8 mouse cellular contexts compared by ENCODE assay signal in the genomic region with DNA sequence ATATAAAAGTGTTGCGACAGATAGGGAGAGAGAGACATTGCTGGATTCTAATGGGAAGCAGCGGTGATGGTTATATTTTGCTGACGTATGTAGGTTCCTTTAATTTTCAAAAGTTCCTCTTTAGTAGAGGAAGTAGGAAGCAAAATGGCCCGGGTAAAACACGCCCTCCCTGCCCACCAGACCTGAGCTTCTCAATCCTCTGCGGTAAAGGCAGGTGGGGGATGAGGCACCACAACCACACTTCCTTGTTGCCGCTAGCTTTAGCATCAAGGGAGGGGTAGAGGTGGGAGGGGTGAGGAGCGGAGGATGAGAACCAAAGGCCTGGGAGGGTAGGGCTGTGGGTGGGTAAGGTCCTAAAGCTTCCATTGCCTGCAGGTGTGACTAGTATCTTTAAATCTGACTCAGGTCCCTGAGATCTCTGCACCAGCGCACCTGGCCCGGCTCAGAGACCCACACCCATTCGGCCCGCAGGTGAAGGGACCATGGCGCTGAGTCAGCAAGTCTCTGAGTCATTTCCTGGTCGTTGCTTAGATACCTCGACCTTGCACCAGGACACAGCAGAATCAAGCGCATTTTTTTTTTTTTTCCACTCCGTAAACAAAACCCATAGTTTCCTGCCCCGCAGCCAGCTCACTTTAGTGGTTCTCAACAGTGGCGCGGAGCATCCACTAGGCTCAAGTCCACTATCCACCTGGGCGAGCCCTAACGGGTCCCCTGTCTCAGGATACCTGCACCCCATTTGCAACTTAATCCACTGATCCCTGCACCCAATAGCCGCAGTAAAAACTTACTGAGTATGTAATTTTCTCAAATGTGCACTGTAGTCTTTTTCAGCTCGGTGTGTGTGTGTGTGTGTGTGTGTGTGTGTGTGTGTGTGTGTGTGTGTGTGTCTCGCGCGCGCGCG. TPM values are rescaled to one million over a fixed set of nuclear protein-coding genes. Genes with fewer than 3 reads are reported as not detected.
DNase-seq lines count a peak whose midpoint lies in the region; ATAC-seq lines count a peak whose summit lies in the region.

No protein-coding gene starts in this region.

- H3K9me3 ChIP-seq in kidney, embryonic 16.5 days (ENCODE audit: low read length), result no peaks in the 10 kb centered on the region

- H3K9ac ChIP-seq in kidney, embryonic 16.5 days (replicated peaks; ENCODE audit: low read length), result no peak overlapping the region

- DNase-seq in B cell, adult 2 months, result peak; percentile 92 to 95
- peak; percentile 73 for DNase-seq in ES-CJ7 (ENCODE audit: low read depth, low spot score)
- peak; percentile 23 for DNase-seq in heart, adult 8-10 months (ENCODE audit: low spot score)
- peak; percentile 66 for DNase-seq in lung, postnatal 14 days
- peak; percentile 35 for DNase-seq in testis, postnatal 14 days (ENCODE audit: low spot score)
- DNase-seq in cerebellum, adult 18-20 months, result no peak
- no peak for DNase-seq in cerebellum, adult 9-10 months

- H3K4me2 ChIP-seq in kidney, embryonic 16.5 days (replicated peaks; ENCODE audit: low read depth, low read length), result peak overlapping the region; percentile 36

- no peaks in the 10 kb centered on the region for H3K4me1 ChIP-seq in kidney, embryonic 16.5 days (ENCODE audit: insufficient read depth, low read length)

- H3K36me3 ChIP-seq in kidney, embryonic 16.5 days (ENCODE audit: insufficient read depth, low read length), result no peaks in the 10 kb centered on the region

- WGBS in kidney, embryonic 16.5 days, result 36% methylated on average over 30 of the region's 30 CpGs

- peak; percentile 88 for ATAC-seq in kidney, embryonic 16.5 days (ENCODE audit: low FRiP score, low TSS enrichment)

- H3K4me3 ChIP-seq in kidney, embryonic 16.5 days (ENCODE audit: low read length), result peak overlapping the region; percentile 7

- H3K27ac ChIP-seq in kidney, embryonic 16.5 days (ENCODE audit: low read length), result peak overlapping the region; percentile 72

- no peaks in the 10 kb centered on the region for H3K27me3 ChIP-seq in kidney, embryonic 16.5 days (ENCODE audit: insufficient read depth, low read length)

RNA-seq across cellular contexts. Expression of a gene that starts 14.1 kb away (rescaled TPM):
- 10 to 100 TPM; 59.3 to 66.7 (median 61.4) TPM for total RNA-seq in heart, adult 8-10 months (2022)
- polyA plus RNA-seq in kidney, embryonic 16.5 days (2015; fragmentation: Nextera tagmentation; extraction: Ambion mirVana), result 1,206 and 1,400 TPM in 2 replicates

RNA-seq across cellular contexts. Expression of a gene that starts 37.7 kb away (rescaled TPM):
- total RNA-seq in heart, adult 8-10 months (2022), result not detected
- polyA plus RNA-seq in kidney, embryonic 16.5 days (2015; fragmentation: Nextera tagmentation; extraction: Ambion mirVana), result 0.64 and 0.66 TPM in 2 replicates

RNA-seq across cellular contexts. Expression of a gene that starts 48.7 kb away (rescaled TPM):
- 10 to 100 TPM; 50.9 to 79.4 (median 56.8) TPM for total RNA-seq in heart, adult 8-10 months (2022)
- 487 TPM in 2 replicates for polyA plus RNA-seq in kidney, embryonic 16.5 days (2015; fragmentation: Nextera tagmentation; extraction: Ambion mirVana)

Comparison
In these comparisons a context has a peak if more than half of its experiments do, and no peak if none do; other contexts are left out.
1. DNase-seq: peak in B cell, adult 2 months (2 of 2), ES-CJ7 (single experiment), heart, adult 8-10 months (single experiment), lung, postnatal 14 days (single experiment) and testis, postnatal 14 days (single experiment); none in cerebellum, adult 18-20 months (0 of 2) and cerebellum, adult 9-10 months (single experiment).